Mouse (Mus musculus): ENCODE data around the gene Ndufa13. TPM values are rescaled to one million over a fixed set of nuclear protein-coding genes. Genes with fewer than 3 reads are reported as not detected.

Gene Ndufa13
- polyA plus RNA-seq, 2 experiments = 44.8 to 109 TPM

DNA sequence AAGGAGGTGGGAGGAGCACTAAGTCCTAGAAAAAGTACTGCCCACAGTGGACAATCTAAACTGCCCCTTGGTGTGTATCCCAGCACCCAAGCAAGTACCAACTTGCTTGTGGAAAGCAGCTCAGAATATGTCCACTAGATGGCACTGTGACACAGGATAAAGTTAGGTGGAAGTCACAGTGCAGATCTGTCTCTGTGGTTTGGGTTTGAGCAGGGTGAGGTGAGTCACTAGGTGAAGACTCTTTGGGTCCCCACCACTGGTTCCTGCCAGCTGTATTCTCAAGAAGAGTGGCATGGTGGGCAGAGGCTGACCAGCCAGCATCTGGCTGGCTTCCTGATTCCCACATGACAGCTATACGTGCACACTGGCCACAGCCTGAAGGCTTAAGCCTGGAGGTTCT lies 16.7 kb upstream of the Ndufa13 start:
- peak overlapping the region; percentile 83 for H3K27ac ChIP-seq
- H3K9me3 ChIP-seq (ENCODE audit: control insufficient read depth, low read length) = no peaks in the 10 kb centered on the region
- peaks cover 36 to 47% of the 10 kb centered on the region in 2 experiments for H3K4me1 ChIP-seq (replicated peaks; ENCODE audit: control insufficient read depth in 2 of 2, insufficient read depth in 2 of 2, low read length in 1 of 2)
- WGBS (ENCODE audit: insufficient replicate concordance) = 39% methylated on average over 1 of the region's 1 CpGs
- ATAC-seq (ENCODE audit: insufficient read depth) (peak; percentile 50), DNase-seq (ENCODE audit: low read depth in 3 of 3, low spot score in 3 of 3) (peak; percentile 71 to 83 (median 71))
- peak; percentile 95 for TF ChIP-seq CTCF (IDR thresholded peaks at IDR 0.05; ENCODE audit: low read depth)
- TF ChIP-seq EP300 (IDR thresholded peaks at IDR 0.05; ENCODE audit: low read depth) = no peak
- no peak overlapping the region for H3K4me3 ChIP-seq (ENCODE audit: insufficient read depth in 1 of 2, low read depth in 2 of 2, low read length in 2 of 2)
- no peak overlapping the region for H3K4me2 ChIP-seq (ENCODE audit: low read depth)
- H3K36me3 ChIP-seq (replicated peaks; ENCODE audit: control insufficient read depth, insufficient read depth, low read depth) = peaks cover 36% of the 10 kb centered on the region
- no peak overlapping the region for H3K9ac ChIP-seq (replicated peaks)
- H3K27me3 ChIP-seq (ENCODE audit: control insufficient read depth, insufficient read depth, low read length) = no peaks in the 10 kb centered on the region

DNA sequence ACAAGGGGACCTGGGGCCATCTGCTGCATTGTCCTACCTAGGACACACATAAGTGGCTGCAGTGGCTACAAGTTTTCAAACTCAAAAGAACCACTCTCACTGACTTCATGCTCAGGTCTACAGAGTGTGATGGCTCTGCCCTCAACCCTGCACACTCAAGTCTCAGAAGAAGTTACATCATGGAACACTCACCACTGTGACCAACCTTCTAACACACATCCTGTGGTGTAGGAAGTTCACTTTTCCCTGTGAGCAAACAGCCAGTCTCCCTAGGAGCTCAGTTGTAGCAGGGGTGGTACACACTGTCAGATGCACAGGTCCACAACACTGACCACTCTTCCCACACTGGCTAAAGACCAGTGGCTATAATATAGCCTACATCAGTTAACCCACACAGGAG lies 16.1 kb upstream of the Ndufa13 start:
- Histone ChIP-seq H3K27ac (no peak overlapping the region), H3K36me3 (replicated peaks; ENCODE audit: control insufficient read depth, insufficient read depth, low read depth) (peaks cover 37% of the 10 kb centered on the region), H3K4me2 (ENCODE audit: low read depth) (no peak overlapping the region), H3K9ac (replicated peaks) (no peak overlapping the region), H3K9me3 (ENCODE audit: control insufficient read depth, low read length) (no peaks in the 10 kb centered on the region), H3K4me3 (ENCODE audit: insufficient read depth in 1 of 2, low read depth in 2 of 2, low read length in 2 of 2) (no peak overlapping the region), H3K4me1 (replicated peaks; ENCODE audit: control insufficient read depth in 2 of 2, insufficient read depth in 2 of 2, low read length in 1 of 2) (peaks cover 31 to 42% of the 10 kb centered on the region in 2 experiments), H3K27me3 (ENCODE audit: control insufficient read depth, insufficient read depth, low read length) (no peaks in the 10 kb centered on the region)
- no peak for TF ChIP-seq EP300 (IDR thresholded peaks at IDR 0.05; ENCODE audit: low read depth)
- TF ChIP-seq CTCF (IDR thresholded peaks at IDR 0.05; ENCODE audit: low read depth) = no peak
- DNase-seq (ENCODE audit: low read depth in 3 of 3, low spot score in 3 of 3) (no peak), ATAC-seq (ENCODE audit: insufficient read depth) (no peak)

DNA sequence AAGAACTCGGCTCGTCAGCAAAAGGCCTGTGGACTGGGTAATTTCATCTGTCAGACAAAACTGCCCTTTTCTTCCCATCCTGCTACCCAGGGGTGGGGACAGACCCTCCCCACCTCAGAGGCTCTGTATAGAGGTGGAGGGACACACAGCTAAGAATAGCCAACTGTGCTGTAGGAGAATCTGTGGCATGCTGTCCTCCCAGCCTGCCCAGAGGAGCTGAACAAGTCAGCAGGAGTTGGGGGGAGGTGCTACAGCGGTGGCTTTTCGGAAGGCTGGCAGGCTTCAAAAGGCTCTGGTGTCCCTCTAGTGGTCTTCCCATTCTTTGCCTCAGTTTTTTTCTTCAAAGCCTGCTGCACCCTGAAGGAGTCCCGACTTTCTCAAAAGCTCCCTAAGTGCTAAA lies 13.4 kb upstream of the Ndufa13 start:
- ATAC-seq (ENCODE audit: insufficient read depth) = no peak
- Histone ChIP-seq H3K4me1 (replicated peaks; ENCODE audit: control insufficient read depth in 2 of 2, insufficient read depth in 2 of 2, low read length in 1 of 2) (peaks cover 17% of the 10 kb centered on the region in 2 experiments), H3K9me3 (ENCODE audit: control insufficient read depth, low read length) (no peaks in the 10 kb centered on the region), H3K27me3 (ENCODE audit: control insufficient read depth, insufficient read depth, low read length) (no peaks in the 10 kb centered on the region), H3K27ac (no peak overlapping the region), H3K36me3 (replicated peaks; ENCODE audit: control insufficient read depth, insufficient read depth, low read depth) (peaks cover 64% of the 10 kb centered on the region), H3K4me3 (ENCODE audit: insufficient read depth in 1 of 2, low read depth in 2 of 2, low read length in 2 of 2) (no peak overlapping the region), H3K9ac (replicated peaks) (no peak overlapping the region), H3K4me2 (ENCODE audit: low read depth) (no peak overlapping the region)
- TF ChIP-seq EP300 (IDR thresholded peaks at IDR 0.05; ENCODE audit: low read depth) (no peak), CTCF (IDR thresholded peaks at IDR 0.05; ENCODE audit: low read depth) (no peak)
- DNase-seq (ENCODE audit: low read depth in 3 of 3, low spot score in 3 of 3) = no peak
- 64% methylated on average over 5 of the region's 5 CpGs for WGBS (ENCODE audit: insufficient replicate concordance)

- peaks cover 75% of the 10 kb centered on the region for H3K36me3 ChIP-seq (replicated peaks; ENCODE audit: control insufficient read depth, insufficient read depth, low read depth)
- no peak overlapping the region for H3K27ac ChIP-seq
- no peaks in the 10 kb centered on the region for H3K27me3 ChIP-seq (ENCODE audit: control insufficient read depth, insufficient read depth, low read length)
- TF ChIP-seq EP300 (IDR thresholded peaks at IDR 0.05; ENCODE audit: low read depth) (no peak), CTCF (IDR thresholded peaks at IDR 0.05; ENCODE audit: low read depth) (no peak)
- no peaks in the 10 kb centered on the region for H3K9me3 ChIP-seq (ENCODE audit: control insufficient read depth, low read length)
- ATAC-seq (ENCODE audit: insufficient read depth) (no peak), DNase-seq (ENCODE audit: low read depth in 3 of 3, low spot score in 3 of 3) (no peak)
- 78% methylated on average over 4 of the region's 4 CpGs for WGBS (ENCODE audit: insufficient replicate concordance)
- no peak overlapping the region for H3K4me2 ChIP-seq (ENCODE audit: low read depth)
- no peak overlapping the region for H3K4me3 ChIP-seq (ENCODE audit: insufficient read depth in 1 of 2, low read depth in 2 of 2, low read length in 2 of 2)
- no peak overlapping the region for H3K9ac ChIP-seq (replicated peaks)
- H3K4me1 ChIP-seq (replicated peaks; ENCODE audit: control insufficient read depth in 2 of 2, insufficient read depth in 2 of 2, low read length in 1 of 2) = peaks cover 5 to 6% of the 10 kb centered on the region in 2 experiments; a peak in 3 of 4 replicates
These were observed 12.2 kb upstream of the Ndufa13 start for GRCm38 (mm10) chr8:69914526-69914925.

- H3K4me1 ChIP-seq (replicated peaks; ENCODE audit: control insufficient read depth in 2 of 2, insufficient read depth in 2 of 2, low read length in 1 of 2) = no peaks in the 10 kb centered on the region
- peaks cover 72% of the 10 kb centered on the region for H3K36me3 ChIP-seq (replicated peaks; ENCODE audit: control insufficient read depth, insufficient read depth, low read depth)
- H3K4me3 ChIP-seq (ENCODE audit: insufficient read depth in 1 of 2, low read depth in 2 of 2, low read length in 2 of 2) = no peak overlapping the region
- DNase-seq (ENCODE audit: low read depth in 3 of 3, low spot score in 3 of 3) = no peak
- no peak for TF ChIP-seq CTCF (IDR thresholded peaks at IDR 0.05; ENCODE audit: low read depth)
- TF ChIP-seq EP300 (IDR thresholded peaks at IDR 0.05; ENCODE audit: low read depth) = no peak
- no peak overlapping the region for H3K27ac ChIP-seq
- no peaks in the 10 kb centered on the region for H3K27me3 ChIP-seq (ENCODE audit: control insufficient read depth, insufficient read depth, low read length)
- 83% methylated on average over 12 of the region's 12 CpGs for WGBS (ENCODE audit: insufficient replicate concordance)
- H3K9me3 ChIP-seq (ENCODE audit: control insufficient read depth, low read length) = no peaks in the 10 kb centered on the region
- H3K9ac ChIP-seq (replicated peaks) = no peak overlapping the region
- no peak overlapping the region for H3K4me2 ChIP-seq (ENCODE audit: low read depth)
- no peak for ATAC-seq (ENCODE audit: insufficient read depth)
These were observed 10.2 kb upstream of the Ndufa13 start for GRCm38 (mm10) chr8:69912478-69913074.
